Mouse (Mus musculus): ENCODE measurements around the gene Ccdc137. TPM values are rescaled to one million over a fixed set of nuclear protein-coding genes. Genes with fewer than 3 reads are reported as not detected.
A peak's percentile ranks its signal among the peaks of the same experiment; 100 is the strongest.

Gene Ccdc137
- polyA plus RNA-seq, 1 experiment from 2014 or later = 47.8 TPM

- no peak overlapping the region for H3K9ac ChIP-seq (replicated peaks)
- WGBS = 84% methylated on average over 6 of the region's 6 CpGs
- peaks cover 46% of the 10 kb centered on the region for H3K36me3 ChIP-seq
- no peak for ATAC-seq (ENCODE audit: insufficient number of reproducible peaks, insufficient read depth, low FRiP score, low TSS enrichment, low read depth)
- no peak overlapping the region for H3K27ac ChIP-seq
- H3K27me3 ChIP-seq = no peaks in the 10 kb centered on the region
- no peak overlapping the region for H3K4me3 ChIP-seq (replicated peaks)
- no peaks in the 10 kb centered on the region; the same call in 1 of the 2 replicates for H3K4me1 ChIP-seq (replicated peaks)
- H3K4me2 ChIP-seq = no peak overlapping the region
- H3K9me3 ChIP-seq = no peaks in the 10 kb centered on the region
These were observed 42.0 kb downstream of the Ccdc137 start for GRCm38 (mm10) chr11:120499894-120500293.

DNA sequence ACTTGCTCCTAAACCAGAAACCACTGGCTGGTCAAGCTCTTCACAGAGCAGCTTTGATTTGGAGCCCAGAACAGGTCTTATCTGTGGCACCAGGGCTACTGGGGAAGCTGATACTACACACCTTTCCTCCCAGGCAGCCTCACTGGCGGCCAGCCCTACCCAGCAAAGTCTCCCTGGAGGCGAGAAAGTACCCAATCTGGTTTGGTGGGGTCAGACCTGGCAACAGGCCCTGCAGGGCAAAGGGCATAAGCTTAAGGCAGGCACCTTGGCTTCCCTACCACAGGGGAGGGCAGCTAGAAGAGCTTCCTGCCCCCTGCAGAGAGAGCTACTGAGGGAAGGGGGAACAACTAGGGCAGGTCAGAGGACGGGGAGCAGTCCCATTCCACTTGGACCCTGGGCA is 42.4 kb downstream of the Ccdc137 start:
- no peak overlapping the region for H3K4me2 ChIP-seq
- ATAC-seq (ENCODE audit: insufficient number of reproducible peaks, insufficient read depth, low FRiP score, low TSS enrichment, low read depth) = no peak
- H3K4me3 ChIP-seq (replicated peaks) = no peak overlapping the region
- H3K9me3 ChIP-seq = no peaks in the 10 kb centered on the region
- H3K27ac ChIP-seq = no peak overlapping the region
- H3K9ac ChIP-seq (replicated peaks) = no peak overlapping the region
- H3K36me3 ChIP-seq = peaks cover 41% of the 10 kb centered on the region
- 14% methylated on average over 3 of the region's 3 CpGs for WGBS
- H3K4me1 ChIP-seq (replicated peaks) = no peaks in the 10 kb centered on the region; the same call in 1 of the 2 replicates
- no peaks in the 10 kb centered on the region for H3K27me3 ChIP-seq

DNA sequence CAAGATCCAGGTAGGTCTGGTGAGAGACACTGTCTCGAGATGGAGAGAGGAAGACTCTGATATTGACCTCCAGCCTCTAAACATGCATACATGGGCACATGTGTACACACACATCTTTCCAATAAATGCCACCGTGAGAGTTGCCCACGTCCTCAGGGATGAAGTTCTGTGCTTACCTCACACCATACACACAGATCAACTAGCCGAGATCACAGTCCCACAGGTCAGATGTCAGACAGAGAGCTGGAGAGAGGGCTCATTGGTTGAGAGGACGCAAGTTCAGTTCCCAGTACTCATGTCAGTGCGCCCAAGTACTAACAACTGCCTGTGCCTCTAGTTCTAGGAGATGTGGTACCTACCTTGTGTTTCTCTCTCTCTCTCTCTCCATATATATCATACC is 43.1 kb downstream of the Ccdc137 start:
- no peaks in the 10 kb centered on the region for H3K9me3 ChIP-seq
- no peak overlapping the region for H3K27ac ChIP-seq
- H3K4me3 ChIP-seq (replicated peaks) = no peak overlapping the region
- H3K9ac ChIP-seq (replicated peaks) = no peak overlapping the region
- WGBS = 69% methylated on average over 6 of the region's 6 CpGs
- H3K4me2 ChIP-seq = no peak overlapping the region
- no peaks in the 10 kb centered on the region for H3K27me3 ChIP-seq
- peaks cover 35% of the 10 kb centered on the region for H3K36me3 ChIP-seq
- no peaks in the 10 kb centered on the region; the same call in 1 of the 2 replicates for H3K4me1 ChIP-seq (replicated peaks)
- ATAC-seq (ENCODE audit: insufficient number of reproducible peaks, insufficient read depth, low FRiP score, low TSS enrichment, low read depth) = no peak

DNA sequence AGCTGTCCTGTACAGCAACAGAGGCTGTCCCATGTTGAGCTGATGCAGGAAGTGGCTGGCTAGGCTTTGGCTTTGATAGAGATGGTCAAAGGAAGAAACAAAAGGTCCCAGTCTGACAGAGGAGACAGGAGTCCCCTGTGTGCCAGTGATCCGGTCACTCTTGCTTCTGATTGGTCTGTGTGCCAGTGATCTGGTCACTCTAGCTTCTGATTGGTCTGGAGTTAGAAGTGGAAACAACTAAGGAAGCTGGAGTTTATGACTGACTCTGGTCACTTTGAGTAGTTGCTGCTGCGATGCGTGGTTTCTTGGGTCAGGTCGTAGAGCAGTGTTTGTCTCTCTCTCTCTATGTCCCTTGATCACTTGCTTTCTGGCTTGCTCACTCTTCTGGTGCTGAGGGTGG is 43.8 kb downstream of the Ccdc137 start:
- 89% methylated on average over 4 of the region's 4 CpGs for whole genome bisulfite sequencing
- no peak for ATAC-seq (ENCODE audit: insufficient number of reproducible peaks, insufficient read depth, low FRiP score, low TSS enrichment, low read depth)
- Histone ChIP-seq H3K4me3 (replicated peaks) (no peak overlapping the region), H3K27ac (no peak overlapping the region), H3K9me3 (no peaks in the 10 kb centered on the region), H3K4me2 (no peak overlapping the region), H3K9ac (replicated peaks) (no peak overlapping the region), H3K27me3 (no peaks in the 10 kb centered on the region), H3K36me3 (peaks cover 28% of the 10 kb centered on the region), H3K4me1 (replicated peaks) (no peaks in the 10 kb centered on the region; the same call in 1 of the 2 replicates)

GRCm38 (mm10) chr11:120505661-120506060 is 47.7 kb downstream of the Ccdc137 start:
- Histone ChIP-seq H3K9me3 (no peaks in the 10 kb centered on the region), H3K4me2 (no peak overlapping the region), H3K4me1 (replicated peaks) (peaks cover 5% of the 10 kb centered on the region; the same call in 1 of the 2 replicates), H3K9ac (replicated peaks) (no peak overlapping the region), H3K4me3 (replicated peaks) (no peak overlapping the region), H3K36me3 (no peaks in the 10 kb centered on the region), H3K27ac (no peak overlapping the region), H3K27me3 (no peaks in the 10 kb centered on the region)
- 90% methylated on average over 3 of the region's 3 CpGs for WGBS
- no peak for ATAC-seq (ENCODE audit: insufficient number of reproducible peaks, insufficient read depth, low FRiP score, low TSS enrichment, low read depth)

- H3K27ac ChIP-seq = no peak overlapping the region
- H3K4me2 ChIP-seq = no peak overlapping the region
- H3K27me3 ChIP-seq = no peaks in the 10 kb centered on the region
- no peaks in the 10 kb centered on the region for H3K36me3 ChIP-seq
- H3K9ac ChIP-seq (replicated peaks) = no peak overlapping the region
- ATAC-seq (ENCODE audit: insufficient number of reproducible peaks, insufficient read depth, low FRiP score, low TSS enrichment, low read depth) = no peak
- WGBS = 55% methylated on average over 4 of the region's 4 CpGs
- H3K4me3 ChIP-seq (replicated peaks) = no peak overlapping the region
- no peaks in the 10 kb centered on the region for H3K9me3 ChIP-seq
- H3K4me1 ChIP-seq (replicated peaks) = peaks cover 12% of the 10 kb centered on the region; the same call in 1 of the 2 replicates
These were observed 49.0 kb downstream of the Ccdc137 start for GRCm38 (mm10) chr11:120506899-120507298.

DNA sequence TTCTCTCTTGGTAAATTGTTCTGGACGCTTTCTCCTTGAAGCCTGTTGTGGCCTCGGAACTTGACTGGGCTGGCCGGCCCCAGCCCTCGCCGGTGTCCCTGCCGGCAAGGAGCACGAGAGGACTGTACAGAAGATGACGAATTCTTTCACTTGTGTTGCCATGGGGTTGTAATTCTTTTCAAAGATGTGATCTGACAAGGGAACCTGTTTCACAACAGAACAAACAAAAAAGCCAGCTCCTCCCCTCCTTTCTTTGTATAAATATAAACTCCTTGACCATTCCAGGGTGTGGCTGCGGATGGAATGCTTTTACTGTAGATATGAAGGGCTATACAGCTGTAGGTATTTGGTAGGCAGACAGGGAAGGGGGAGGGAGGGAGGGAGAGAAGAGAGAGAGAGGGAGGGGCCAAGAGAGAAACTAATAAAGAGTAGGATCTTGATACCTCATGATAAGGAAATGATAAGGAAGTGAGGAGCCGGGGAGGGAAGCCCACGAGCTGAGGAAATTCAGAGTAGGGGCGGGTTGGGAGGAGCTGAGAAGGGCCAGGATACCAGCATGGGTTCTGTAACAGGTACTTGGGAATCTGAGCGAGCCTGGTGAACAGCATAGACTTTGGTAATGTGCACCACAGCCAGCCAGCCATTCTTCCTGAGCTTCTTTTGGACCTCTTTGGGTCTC is 49.8 kb downstream of the Ccdc137 start:
- Histone ChIP-seq H3K36me3 (no peaks in the 10 kb centered on the region), H3K9me3 (no peaks in the 10 kb centered on the region), H3K27ac (no peak overlapping the region), H3K27me3 (no peaks in the 10 kb centered on the region), H3K9ac (replicated peaks) (no peak overlapping the region), H3K4me2 (no peak overlapping the region), H3K4me3 (replicated peaks) (no peak overlapping the region), H3K4me1 (replicated peaks) (peaks cover 12% of the 10 kb centered on the region; the same call in 1 of the 2 replicates)
- ATAC-seq (ENCODE audit: insufficient number of reproducible peaks, insufficient read depth, low FRiP score, low TSS enrichment, low read depth) = no peak
- 78% methylated on average over 13 of the region's 13 CpGs for WGBS

GRCm38 (mm10) chr11:120508290-120508870 is 50.5 kb downstream of the Ccdc137 start:
- no peak for ATAC-seq (ENCODE audit: insufficient number of reproducible peaks, insufficient read depth, low FRiP score, low TSS enrichment, low read depth)
- H3K4me3 ChIP-seq (replicated peaks) = no peak overlapping the region
- no peaks in the 10 kb centered on the region for H3K36me3 ChIP-seq
- no peak overlapping the region for H3K27ac ChIP-seq
- peaks cover 12% of the 10 kb centered on the region; the same call in 1 of the 2 replicates for H3K4me1 ChIP-seq (replicated peaks)
- H3K9me3 ChIP-seq = no peaks in the 10 kb centered on the region
- 91% methylated on average over 9 of the region's 9 CpGs for WGBS
- no peaks in the 10 kb centered on the region for H3K27me3 ChIP-seq
- H3K4me2 ChIP-seq = no peak overlapping the region
- H3K9ac ChIP-seq (replicated peaks) = no peak overlapping the region

DNA sequence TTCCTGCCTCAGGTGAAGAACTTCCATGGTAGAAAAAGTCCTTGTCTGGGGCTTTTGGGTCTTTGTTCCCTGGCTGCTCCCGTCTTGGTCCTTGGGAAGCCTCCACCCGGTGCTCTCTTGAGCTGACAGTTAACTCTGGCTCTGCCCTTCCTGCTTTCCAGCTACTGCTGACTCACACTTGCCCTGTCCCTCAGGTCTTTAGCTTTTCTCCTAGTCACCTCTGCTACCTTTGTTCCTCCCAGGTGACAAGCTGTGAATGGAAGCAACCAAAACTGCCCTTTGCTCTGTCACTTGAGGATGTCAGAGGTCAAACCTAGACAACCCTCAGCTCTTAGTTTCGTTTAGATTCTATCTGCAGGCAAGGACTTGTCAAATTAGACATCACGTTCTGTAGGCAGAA is 52.0 kb downstream of the Ccdc137 start:
- Histone ChIP-seq H3K9ac (replicated peaks) (no peak overlapping the region), H3K27me3 (no peaks in the 10 kb centered on the region), H3K4me1 (replicated peaks) (peaks cover 12% of the 10 kb centered on the region; the same call in 1 of the 2 replicates), H3K27ac (0 out of 2 replicates have a peak overlapping the region, but pooled peaks have one; percentile 8), H3K4me3 (replicated peaks) (no peak overlapping the region), H3K9me3 (no peaks in the 10 kb centered on the region), H3K36me3 (no peaks in the 10 kb centered on the region), H3K4me2 (no peak overlapping the region)
- no peak for ATAC-seq (ENCODE audit: insufficient number of reproducible peaks, insufficient read depth, low FRiP score, low TSS enrichment, low read depth)
- WGBS = 45% methylated on average over 4 of the region's 4 CpGs

DNA sequence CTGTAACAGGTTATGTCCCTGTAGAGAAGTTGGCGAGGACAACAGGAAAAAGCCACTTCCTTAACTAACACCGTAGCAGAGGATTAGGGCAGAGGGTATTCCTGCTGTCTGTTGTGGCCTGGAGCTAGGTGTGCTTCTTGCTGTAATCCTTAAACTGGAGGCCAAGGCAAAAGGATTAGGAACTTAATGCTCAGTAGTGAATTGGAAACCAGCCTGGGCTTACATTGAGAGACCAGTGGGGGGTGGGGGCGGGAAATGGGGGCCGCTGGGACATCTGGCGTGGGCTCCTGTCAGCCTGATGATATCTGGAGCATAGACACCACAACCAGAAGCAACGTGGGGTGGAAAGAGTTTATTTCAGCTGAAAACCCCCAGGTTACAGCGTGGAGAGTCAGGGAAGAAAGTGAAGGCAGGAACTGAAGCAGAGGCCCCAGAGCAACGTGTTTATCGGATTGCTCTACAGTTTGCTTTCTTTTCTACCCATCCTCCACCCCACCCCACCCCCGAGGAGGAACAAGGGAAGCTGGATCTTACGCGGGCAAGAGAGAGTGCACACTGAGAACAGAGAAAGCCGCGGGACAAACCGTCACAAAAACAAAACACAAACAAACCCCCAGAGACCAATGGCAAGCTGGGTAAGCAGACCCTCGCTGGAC is 52.6 kb downstream of the Ccdc137 start:
- Histone ChIP-seq H3K4me2 (peak overlapping the region; percentile 50), H3K27me3 (no peaks in the 10 kb centered on the region), H3K4me3 (replicated peaks) (peak overlapping the region; percentile 27), H3K9ac (replicated peaks) (peak overlapping the region; percentile 55), H3K4me1 (replicated peaks) (peaks cover 12% of the 10 kb centered on the region; the same call in 1 of the 2 replicates), H3K9me3 (no peaks in the 10 kb centered on the region), H3K27ac (0 out of 2 replicates have a peak overlapping the region, but pooled peaks have one; percentile 45), H3K36me3 (no peaks in the 10 kb centered on the region)
- 8% methylated on average over 16 of the region's 16 CpGs for WGBS
- ATAC-seq (ENCODE audit: insufficient number of reproducible peaks, insufficient read depth, low FRiP score, low TSS enrichment, low read depth) = no peak

- no peak for ATAC-seq (ENCODE audit: insufficient number of reproducible peaks, insufficient read depth, low FRiP score, low TSS enrichment, low read depth)
- H3K4me3 ChIP-seq (replicated peaks) = no peak overlapping the region
- no peaks in the 10 kb centered on the region for H3K36me3 ChIP-seq
- no peak overlapping the region for H3K27ac ChIP-seq
- peaks cover 17% of the 10 kb centered on the region for H3K4me1 ChIP-seq (replicated peaks)
- H3K9ac ChIP-seq (replicated peaks) = no peak overlapping the region
- H3K27me3 ChIP-seq = no peaks in the 10 kb centered on the region
- 30% methylated on average over 6 of the region's 6 CpGs for WGBS
- no peaks in the 10 kb centered on the region for H3K9me3 ChIP-seq
- no peak overlapping the region for H3K4me2 ChIP-seq
These were observed 55.0 kb downstream of the Ccdc137 start for GRCm38 (mm10) chr11:120512790-120513453.
